Comparison of ENCODE assay signal across 11 mouse cellular contexts in the genomic region with DNA sequence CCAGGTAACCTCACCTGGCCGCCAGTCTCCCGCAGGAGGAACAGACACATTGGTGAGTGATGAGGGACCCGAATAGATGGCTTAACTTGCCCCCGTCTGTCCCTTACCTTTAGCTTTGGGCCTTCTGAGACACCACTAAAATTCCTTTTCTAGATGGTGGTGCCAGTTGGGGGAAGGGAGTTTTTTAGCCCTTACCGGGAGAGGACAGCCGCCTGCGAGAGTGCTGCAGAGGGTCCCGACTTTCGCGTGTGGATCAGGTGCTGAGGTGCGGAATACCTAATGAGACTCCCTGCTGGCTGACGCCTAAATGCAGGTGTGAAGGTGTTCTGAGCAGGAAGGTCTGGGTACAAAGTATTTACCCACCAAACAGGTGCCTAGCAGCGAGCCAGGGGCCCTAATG. TPM values are rescaled to one million over a fixed set of nuclear protein-coding genes. Genes with fewer than 3 reads are reported as not detected.
DNase-seq lines count a peak whose midpoint lies in the region; ATAC-seq and TF ChIP-seq lines count a peak whose summit lies in the region.
"Had no signal": no experiment of that assay in that cellular context is flagged by ENCODE, and none has a peak within 500 bp of the region (broad histone marks: within the 10 kb centered on the region; RNA-seq: fewer than 3 reads in every experiment).

No protein-coding gene starts in this region.

- H3K4me2 ChIP-seq in heart, postnatal 0 days (ENCODE audit: low read depth, low read length): peak overlapping the region; percentile 75
- H3K4me2 ChIP-seq in hindbrain, embryonic 13.5 days: peak overlapping the region; percentile 82
- H3K4me2 ChIP-seq in midbrain, embryonic 14.5 days (ENCODE audit: low read length): peak overlapping the region; percentile 80

- H3K4me1 ChIP-seq in heart, postnatal 0 days (ENCODE audit: control insufficient read depth, insufficient read depth): 0 out of 2 replicates have a peak, but pooled peaks cover 4% of the 10 kb centered on the region
- H3K4me1 ChIP-seq in embryonic facial prominence, embryonic 10.5 days: peaks cover 12% of the 10 kb centered on the region
- peaks cover 34% of the 10 kb centered on the region for H3K4me1 ChIP-seq in hindbrain, embryonic 13.5 days (replicated peaks)
- peaks cover 15% of the 10 kb centered on the region; the same call in 1 of the 2 replicates for H3K4me1 ChIP-seq in midbrain, embryonic 14.5 days (ENCODE audit: control insufficient read depth, insufficient read depth, low read length)

- no peak for TF ChIP-seq EP300 in heart, postnatal 0 days (IDR thresholded peaks at IDR 0.05; ENCODE audit: low read depth)

- WGBS in heart, postnatal 0 days: 4% methylated on average over 13 of the region's 13 CpGs
- 2% methylated on average over 13 of the region's 13 CpGs for WGBS in embryonic facial prominence, embryonic 10.5 days
- under 1% methylated on average over 13 of the region's 13 CpGs for WGBS in hindbrain, embryonic 13.5 days
- 1% methylated on average over 13 of the region's 13 CpGs for WGBS in midbrain, embryonic 14.5 days

- H3K27ac ChIP-seq in heart, postnatal 0 days (ENCODE audit: low read depth): no peak overlapping the region
- H3K27ac ChIP-seq in embryonic facial prominence, embryonic 10.5 days (replicated peaks): no peak overlapping the region
- peak overlapping the region; percentile 80 for H3K27ac ChIP-seq in hindbrain, embryonic 13.5 days
- H3K27ac ChIP-seq in midbrain, embryonic 14.5 days (replicated peaks; ENCODE audit: low read depth, low read length): peak overlapping the region; percentile 81

- H3K9ac ChIP-seq in heart, postnatal 0 days (replicated peaks; ENCODE audit: low read depth, low read length): no peak overlapping the region
- peak overlapping the region; percentile 90 for H3K9ac ChIP-seq in hindbrain, embryonic 13.5 days
- H3K9ac ChIP-seq in midbrain, embryonic 14.5 days (replicated peaks; ENCODE audit: low read length): peak overlapping the region; percentile 86

- H3K4me3 ChIP-seq in heart, postnatal 0 days (ENCODE audit: low read depth, low read length): peak overlapping the region; percentile 50
- H3K4me3 ChIP-seq in embryonic facial prominence, embryonic 10.5 days: peak overlapping the region; percentile 63
- H3K4me3 ChIP-seq in hindbrain, embryonic 13.5 days: peak overlapping the region; percentile 68
- peak overlapping the region; percentile 73 for H3K4me3 ChIP-seq in midbrain, embryonic 14.5 days (replicated peaks; ENCODE audit: low read depth, low read length)

- no peaks in the 10 kb centered on the region for H3K9me3 ChIP-seq in heart, postnatal 0 days (replicated peaks; ENCODE audit: control insufficient read depth, low read length)
- no peaks in the 10 kb centered on the region for H3K9me3 ChIP-seq in embryonic facial prominence, embryonic 10.5 days
- H3K9me3 ChIP-seq in hindbrain, embryonic 13.5 days: no peaks in the 10 kb centered on the region
- no peaks in the 10 kb centered on the region for H3K9me3 ChIP-seq in midbrain, embryonic 14.5 days (ENCODE audit: control insufficient read depth, low read length)

- no peak for DNase-seq in heart, postnatal 0 days (ENCODE audit: low spot score)
- DNase-seq in heart, adult 11 months: no peak
- DNase-seq in embryonic facial prominence, embryonic 10.5 days (ENCODE audit: low spot score): no peak
- DNase-seq in midbrain, embryonic 14.5 days: peak; percentile 63
- no peak for DNase-seq in adrenal gland, postnatal 36 days
- no peak for DNase-seq in adrenal gland, adult 8-10 months
- DNase-seq in layer of hippocampus, adult 18-20 months (ENCODE audit: low spot score in 2 of 2): no peak
- DNase-seq: kidney, postnatal 25 days had no signal

- ATAC-seq in heart, postnatal 0 days (ENCODE audit: insufficient read depth, low read depth): no peak
- ATAC-seq in hindbrain, embryonic 13.5 days (ENCODE audit: low FRiP score): peak; percentile 31
- peak; percentile 22 for ATAC-seq in midbrain, embryonic 14.5 days (ENCODE audit: low FRiP score, low TSS enrichment)
- ATAC-seq: Patski had no signal

- TF ChIP-seq CTCF in heart, postnatal 0 days (IDR thresholded peaks at IDR 0.05; ENCODE audit: low read depth): no peak

- peaks cover 49% of the 10 kb centered on the region for H3K27me3 ChIP-seq in heart, postnatal 0 days (ENCODE audit: control insufficient read depth, insufficient read depth, low read length)
- peaks cover 46% of the 10 kb centered on the region for H3K27me3 ChIP-seq in embryonic facial prominence, embryonic 10.5 days (replicated peaks; ENCODE audit: low read depth, poor library complexity, severe bottlenecking)
- H3K27me3 ChIP-seq in hindbrain, embryonic 13.5 days: peaks cover 40% of the 10 kb centered on the region
- 0 out of 2 replicates have a peak, but pooled peaks cover 4% of the 10 kb centered on the region for H3K27me3 ChIP-seq in midbrain, embryonic 14.5 days (ENCODE audit: control insufficient read depth, insufficient read depth, low read length)

- no peaks in the 10 kb centered on the region for H3K36me3 ChIP-seq in heart, postnatal 0 days (replicated peaks; ENCODE audit: control insufficient read depth, insufficient read depth, low read length)
- H3K36me3 ChIP-seq in embryonic facial prominence, embryonic 10.5 days (replicated peaks): no peaks in the 10 kb centered on the region
- H3K36me3 ChIP-seq in hindbrain, embryonic 13.5 days: no peaks in the 10 kb centered on the region
- H3K36me3 ChIP-seq in midbrain, embryonic 14.5 days (ENCODE audit: control insufficient read depth, insufficient read depth, low read length): no peaks in the 10 kb centered on the region

RNA-seq across cellular contexts. Expression of a gene that starts 0.4 kb away (rescaled TPM):
- 0.12 TPM in 1 of 2 replicates, not detected in the other for total RNA-seq in heart, postnatal 0 days (2014; rRNA removed; ENCODE audit: low replicate concordance)
- not detected in 2 replicates for polyA plus RNA-seq in heart, postnatal 0 days (2015; fragmentation: Nextera tagmentation; extraction: Ambion mirVana)
- polyA plus RNA-seq in embryonic facial prominence, embryonic 10.5 days (2016; fragmentation: Nextera tagmentation; extraction: Ambion mirVana): 0.08 and 0.15 TPM in 2 replicates
- polyA plus RNA-seq in hindbrain, embryonic 13.5 days (2015; fragmentation: Nextera tagmentation; extraction: Ambion mirVana): 4.6 and 6.0 TPM in 2 replicates
- 6.3 and 17.6 TPM in 2 replicates for polyA plus RNA-seq in midbrain, embryonic 14.5 days (2014; fragmentation: Nextera tagmentation; extraction: Ambion mirVana)
- total RNA-seq in adrenal gland, postnatal 36 days (2021): 1 to 10 TPM; 4.1 to 4.9 TPM
- total RNA-seq in adrenal gland, adult 8-10 months (2022): 1 to 10 TPM; 4.4 to 6.1 (median 5.5) TPM
- 1 to 10 TPM; 4.5 to 4.8 TPM for total RNA-seq in layer of hippocampus, adult 18-20 months (2021)
- total RNA-seq: neutrophil, adult 5-6 weeks had no signal
- polyA plus RNA-seq: Patski had no signal

RNA-seq across cellular contexts. Expression of a gene that starts 39.5 kb away (rescaled TPM):
- total RNA-seq in heart, postnatal 0 days (2014; rRNA removed; ENCODE audit: low replicate concordance): 20,690 and 21,635 TPM in 2 replicates
- 18,379 and 21,577 TPM in 2 replicates for polyA plus RNA-seq in heart, postnatal 0 days (2015; fragmentation: Nextera tagmentation; extraction: Ambion mirVana)
- 9.6 and 20.1 TPM in 2 replicates for polyA plus RNA-seq in embryonic facial prominence, embryonic 10.5 days (2016; fragmentation: Nextera tagmentation; extraction: Ambion mirVana)
- polyA plus RNA-seq in hindbrain, embryonic 13.5 days (2015; fragmentation: Nextera tagmentation; extraction: Ambion mirVana): 44.7 and 51.3 TPM in 2 replicates
- polyA plus RNA-seq in midbrain, embryonic 14.5 days (2014; fragmentation: Nextera tagmentation; extraction: Ambion mirVana): 0.24 and 0.89 TPM in 2 replicates
- total RNA-seq in adrenal gland, postnatal 36 days (2021): not detected
- total RNA-seq in adrenal gland, adult 8-10 months (2022): not detected
- not detected for total RNA-seq in layer of hippocampus, adult 18-20 months (2021)
- total RNA-seq: neutrophil, adult 5-6 weeks had no signal
- polyA plus RNA-seq: Patski had no signal

Comparison
In these comparisons a context has a peak if more than half of its experiments do, and no peak if none do; other contexts are left out.
1. H3K27ac ChIP-seq: peak in hindbrain, embryonic 13.5 days (single experiment) and midbrain, embryonic 14.5 days (single experiment); none in heart, postnatal 0 days (single experiment) and embryonic facial prominence, embryonic 10.5 days (single experiment).
2. RNA of a gene that starts 39.5 kb away (total RNA-seq): 20,690 to 21,635 TPM in heart, postnatal 0 days; not detected in adrenal gland, postnatal 36 days, not detected in adrenal gland, adult 8-10 months and not detected in layer of hippocampus, adult 18-20 months; every median in the first group is over 1,000 times any median in the second.
3. Peak in every context shown above with its lines, with median percentiles within 50 percentile points of each other: H3K4me2 ChIP-seq and H3K4me3 ChIP-seq.